Mouse (Mus musculus) retina, postnatal 7 days (tissue): ENCODE measurements around the gene Dhps.
"Not testable (repeated sequence)": the region's sequence is repeated elsewhere in the genome, so short reads cannot be mapped to it uniquely, and the experiment has no call there.

Experiments used
- DNase-seq: peaks from one replicate; pipeline ENCODE4 v3.0.0-alpha.2; 2012; ENCODE audit warnings: low read depth, low spot score

The Dhps gene

GRCm38 (mm10) chr8:85059879-85060616 is 11.5 kb upstream of the Dhps start, which contains the start of gene Fbxw9:
Gene Fbxw9 (plus strand): TSS chr8:85060055.
- peak; percentile 92 for DNase-seq

GRCm38 (mm10) chr8:85062603-85063002 is 9.0 kb upstream of the Dhps start:
- DNase-seq: no peak

GRCm38 (mm10) chr8:85065213-85065612 is 6.3 kb upstream of the Dhps start:
- DNase-seq: no peak

- no peak for DNase-seq
Measured at GRCm38 (mm10) chr8:85067155-85067554, 4.4 kb upstream of the Dhps start.

GRCm38 (mm10) chr8:85067982-85068381 is 3.6 kb upstream of the Dhps start, which contains the start of gene Gm5741:
Gene Gm5741 (minus strand): TSS chr8:85067982.
- no peak for DNase-seq

GRCm38 (mm10) chr8:85071041-85071440 is 516 bp upstream of the Dhps start:
- DNase-seq: no peak

- no peak for DNase-seq
Measured at GRCm38 (mm10) chr8:85072364-85072929, 890 bp downstream of the Dhps start.

GRCm38 (mm10) chr8:85073041-85073612 is 1.6 kb downstream of the Dhps start:
- no peak for DNase-seq

GRCm38 (mm10) chr8:85074167-85074566 is 2.6 kb downstream of the Dhps start:
- no peak for DNase-seq

- no peak for DNase-seq
Measured at GRCm38 (mm10) chr8:85074617-85075016, 3.1 kb downstream of the Dhps start.

GRCm38 (mm10) chr8:85076001-85076400 is 4.4 kb downstream of the Dhps start:
- no peak for DNase-seq

GRCm38 (mm10) chr8:85076993-85077392 is 5.4 kb downstream of the Dhps start:
- peak; percentile 73 for DNase-seq

- no peak for DNase-seq
Measured at GRCm38 (mm10) chr8:85080214-85080531, 8.6 kb downstream of the Dhps start.

- DNase-seq: peak; percentile 67
Measured at GRCm38 (mm10) chr8:85080532-85081215, 9.1 kb downstream of the Dhps start, which contains the start of gene Wdr83os. Gene Wdr83os (plus strand): TSS chr8:85080740.

- no peak for DNase-seq
Measured at GRCm38 (mm10) chr8:85081216-85081555, 9.6 kb downstream of the Dhps start, which contains the start of gene Wdr83. Gene Wdr83 (minus strand): TSS chr8:85081306.

GRCm38 (mm10) chr8:85082169-85082568 is 10.6 kb downstream of the Dhps start:
- DNase-seq: not testable (repeated sequence)

GRCm38 (mm10) chr8:85083108-85083813 is 11.7 kb downstream of the Dhps start, which contains the start of gene Man2b1:
Gene Man2b1 (plus strand): TSS chr8:85083270.
- DNase-seq: peak; percentile 66

GRCm38 (mm10) chr8:85084633-85085032 is 13.1 kb downstream of the Dhps start:
- no peak for DNase-seq

GRCm38 (mm10) chr8:85086238-85086637 is 14.7 kb downstream of the Dhps start:
- DNase-seq: no peak

- no peak for DNase-seq
Measured at GRCm38 (mm10) chr8:85088771-85089170, 17.2 kb downstream of the Dhps start.

GRCm38 (mm10) chr8:85090856-85091255 is 19.3 kb downstream of the Dhps start:
- no peak for DNase-seq
